Mouse (Mus musculus) spleen, adult 2 months (tissue): ENCODE measurements around the gene Sp3.

Experiments used
- CTCF ChIP-seq: fragments of 200-500 bp; IDR thresholded peaks from 2 replicates; pipeline ENCODE4 v1.5.1; 2011; ENCODE audit warnings: mild to moderate bottlenecking, inconsistent platforms; ENCODE audit not compliant: insufficient read depth, insufficient read length, insufficient replicate concordance; ENCODE audit errors: extremely low read depth
- POLR2A ChIP-seq: fragments of 200-500 bp; IDR thresholded peaks from 2 replicates; pipeline ENCODE4 v1.6.1; 2011; ENCODE audit warnings: low read depth, low read length, inconsistent platforms

DNA sequence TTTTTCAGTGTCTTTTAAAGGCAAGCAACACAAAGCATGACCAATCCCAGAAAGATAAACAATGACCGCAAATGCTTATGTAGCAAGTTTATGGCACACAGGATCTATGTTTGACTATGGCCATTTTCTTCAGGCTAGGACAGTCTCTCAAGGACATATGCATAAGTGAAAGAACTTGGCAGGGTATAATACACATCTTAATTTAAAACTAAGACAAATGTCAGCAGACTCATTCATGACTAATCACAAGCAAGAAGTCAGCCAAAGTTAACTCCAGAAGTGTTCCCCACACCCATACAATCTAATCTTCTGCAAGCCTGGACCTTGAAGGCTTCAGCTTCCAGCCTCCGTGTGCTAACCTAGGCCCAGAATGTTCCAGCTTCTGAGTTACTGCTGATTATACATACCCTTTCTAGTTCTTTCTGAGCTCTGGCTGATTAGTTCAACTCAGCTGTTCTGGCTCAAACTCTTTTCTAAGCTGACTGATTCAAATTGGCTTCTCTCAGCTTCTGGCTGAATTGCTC lies 81.4 kb downstream of the Sp3 start:
- TF ChIP-seq CTCF (no peak), POLR2A (no peak)
